Mouse (Mus musculus): ENCODE data around the gene Sik2. TPM values are rescaled to one million over a fixed set of nuclear protein-coding genes. Genes with fewer than 3 reads are reported as not detected.

The Sik2 gene
- polyA plus RNA-seq, 1 experiment from 2014 or later, result 7.0 TPM

GRCm38 (mm10) chr9:50884741-50885599 lies 123.9 kb downstream of the Sik2 start:
- peaks cover 7% of the 10 kb centered on the region; the same call in 1 of the 2 replicates for H3K4me1 ChIP-seq (replicated peaks)
- ATAC-seq (ENCODE audit: low read depth), result no peak
- WGBS (ENCODE audit: insufficient replicate concordance), result 78% methylated on average over 10 of the region's 10 CpGs
- H3K9ac ChIP-seq, result no peak overlapping the region
- H3K36me3 ChIP-seq, result peaks cover 82% of the 10 kb centered on the region
- H3K4me3 ChIP-seq (replicated peaks), result no peak overlapping the region
- no peak overlapping the region for H3K27ac ChIP-seq
- H3K4me2 ChIP-seq, result no peak overlapping the region
- no peak for DNase-seq
- no peaks in the 10 kb centered on the region for H3K9me3 ChIP-seq (replicated peaks)
- no peaks in the 10 kb centered on the region for H3K27me3 ChIP-seq

GRCm38 (mm10) chr9:50884093-50884492 lies 124.8 kb downstream of the Sik2 start:
- Histone ChIP-seq H3K27ac (0 out of 2 replicates have a peak overlapping the region, but pooled peaks have one; percentile 3), H3K4me1 (replicated peaks) (peaks cover 7% of the 10 kb centered on the region; the same call in 1 of the 2 replicates)

GRCm38 (mm10) chr9:50882183-50882582 lies 126.7 kb downstream of the Sik2 start:
- H3K4me1 ChIP-seq (replicated peaks), result peaks cover 6% of the 10 kb centered on the region; the same call in 1 of the 2 replicates
- no peaks in the 10 kb centered on the region for H3K27me3 ChIP-seq
- DNase-seq (no peak), ATAC-seq (ENCODE audit: low read depth) (no peak)
- no peak overlapping the region for H3K9ac ChIP-seq
- no peak overlapping the region for H3K4me2 ChIP-seq
- peaks cover 96% of the 10 kb centered on the region for H3K36me3 ChIP-seq
- H3K9me3 ChIP-seq (replicated peaks), result no peaks in the 10 kb centered on the region
- H3K27ac ChIP-seq, result no peak overlapping the region
- WGBS (ENCODE audit: insufficient replicate concordance), result 85% methylated on average over 2 of the region's 2 CpGs
- no peak overlapping the region for H3K4me3 ChIP-seq (replicated peaks)

More at GRCm38 (mm10) chr9:50884093-50884492, 124.8 kb downstream of the Sik2 start:
- Histone ChIP-seq H3K9ac (no peak overlapping the region), H3K9me3 (replicated peaks) (no peaks in the 10 kb centered on the region), H3K4me3 (replicated peaks) (no peak overlapping the region), H3K36me3 (peaks cover 89% of the 10 kb centered on the region), H3K4me2 (no peak overlapping the region), H3K27me3 (no peaks in the 10 kb centered on the region)
- no peak for ATAC-seq (ENCODE audit: low read depth)
- DNase-seq, result no peak
- WGBS (ENCODE audit: insufficient replicate concordance), result 88% methylated on average over 8 of the region's 8 CpGs

DNA sequence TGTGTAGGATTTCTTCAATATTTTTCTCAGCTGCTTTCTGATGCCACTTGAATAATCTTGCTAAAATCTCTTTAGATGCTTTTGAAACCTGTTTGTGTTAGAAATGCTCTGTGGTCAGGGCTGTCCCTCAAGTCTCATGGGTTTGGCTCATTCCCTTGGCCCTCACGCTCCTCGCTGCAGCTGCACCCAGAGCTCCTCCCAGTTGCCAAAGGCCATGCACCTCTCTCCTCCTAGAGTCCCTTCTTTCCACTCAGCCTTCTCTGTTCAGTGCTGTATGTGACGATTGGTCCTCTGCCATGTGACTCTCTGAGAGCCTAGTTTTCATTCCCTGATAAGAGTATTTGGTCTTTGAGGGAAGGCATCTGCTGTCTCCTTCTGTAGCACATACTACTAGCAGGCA lies 131.4 kb downstream of the Sik2 start:
- WGBS (ENCODE audit: insufficient replicate concordance), result 77% methylated on average over 3 of the region's 3 CpGs
- no peaks in the 10 kb centered on the region for H3K9me3 ChIP-seq (replicated peaks)
- peaks cover 100% of the 10 kb centered on the region for H3K36me3 ChIP-seq
- H3K27ac ChIP-seq, result no peak overlapping the region
- no peak overlapping the region for H3K4me2 ChIP-seq
- no peak overlapping the region for H3K9ac ChIP-seq
- no peak overlapping the region for H3K4me3 ChIP-seq (replicated peaks)
- H3K27me3 ChIP-seq, result no peaks in the 10 kb centered on the region
- H3K4me1 ChIP-seq (replicated peaks), result no peaks in the 10 kb centered on the region
- DNase-seq (no peak), ATAC-seq (ENCODE audit: low read depth) (no peak)

DNA sequence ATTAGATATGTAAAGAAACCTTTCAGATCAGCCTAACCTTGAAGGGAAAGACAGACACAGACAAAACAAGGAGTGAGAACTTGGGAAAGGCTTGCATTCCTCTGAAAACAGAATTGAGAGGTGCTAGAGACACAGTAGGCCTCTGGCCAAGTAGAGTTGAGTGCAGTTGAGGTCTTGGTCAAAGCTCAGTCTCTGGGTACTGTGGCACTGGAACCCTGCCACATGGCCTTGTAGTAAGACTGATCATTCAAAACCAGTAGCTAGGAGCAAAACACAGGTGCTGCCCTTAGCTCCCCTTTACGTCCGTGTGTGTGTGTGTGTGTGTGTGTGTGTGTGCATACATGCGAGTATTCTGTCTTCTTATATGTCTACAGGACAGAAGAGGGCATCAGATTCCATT lies 132.6 kb downstream of the Sik2 start:
- WGBS (ENCODE audit: insufficient replicate concordance), result 96% methylated on average over 3 of the region's 3 CpGs
- Histone ChIP-seq H3K9me3 (replicated peaks) (no peaks in the 10 kb centered on the region), H3K27ac (no peak overlapping the region), H3K27me3 (no peaks in the 10 kb centered on the region), H3K4me2 (no peak overlapping the region), H3K4me1 (replicated peaks) (no peaks in the 10 kb centered on the region), H3K9ac (no peak overlapping the region), H3K4me3 (replicated peaks) (no peak overlapping the region), H3K36me3 (peaks cover 96% of the 10 kb centered on the region)
- ATAC-seq (ENCODE audit: low read depth), result no peak
- no peak for DNase-seq

DNA sequence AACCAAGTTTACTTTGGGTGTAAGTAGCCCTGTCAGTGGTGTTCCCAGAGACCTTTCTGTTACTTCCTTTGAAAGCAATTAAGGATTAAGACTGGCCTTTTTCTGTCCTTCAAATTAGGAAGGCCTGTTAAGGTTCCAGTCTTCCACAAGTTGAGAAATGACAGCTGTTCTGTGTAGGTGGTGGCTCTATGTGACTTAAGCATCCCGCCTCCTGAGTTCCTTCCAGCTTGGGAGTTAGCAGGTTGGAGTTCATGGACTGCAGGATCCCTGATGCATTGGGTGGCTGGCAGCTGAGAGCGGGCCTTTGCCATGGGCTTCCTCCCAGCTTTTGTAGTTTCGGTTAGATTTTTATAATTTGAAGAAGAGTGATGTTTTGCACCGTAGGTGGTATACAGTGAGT lies 133.4 kb downstream of the Sik2 start:
- Histone ChIP-seq H3K27ac (no peak overlapping the region), H3K9me3 (replicated peaks) (no peaks in the 10 kb centered on the region), H3K27me3 (no peaks in the 10 kb centered on the region), H3K4me2 (no peak overlapping the region), H3K36me3 (peaks cover 96% of the 10 kb centered on the region), H3K4me1 (replicated peaks) (no peaks in the 10 kb centered on the region), H3K4me3 (replicated peaks) (no peak overlapping the region), H3K9ac (no peak overlapping the region)
- ATAC-seq (ENCODE audit: low read depth), result no peak
- 94% methylated on average over 4 of the region's 4 CpGs for WGBS (ENCODE audit: insufficient replicate concordance)
- no peak for DNase-seq

- Histone ChIP-seq H3K9ac (no peak overlapping the region), H3K4me3 (replicated peaks) (no peak overlapping the region), H3K4me1 (replicated peaks) (no peaks in the 10 kb centered on the region), H3K27me3 (no peaks in the 10 kb centered on the region), H3K4me2 (no peak overlapping the region), H3K9me3 (replicated peaks) (no peaks in the 10 kb centered on the region), H3K27ac (no peak overlapping the region), H3K36me3 (peaks cover 95% of the 10 kb centered on the region)
- 88% methylated on average over 6 of the region's 6 CpGs for WGBS (ENCODE audit: insufficient replicate concordance)
- no peak for DNase-seq
- no peak for ATAC-seq (ENCODE audit: low read depth)
These were observed 134.8 kb downstream of the Sik2 start for GRCm38 (mm10) chr9:50874031-50874430.

- Histone ChIP-seq H3K9ac (no peak overlapping the region), H3K4me1 (replicated peaks) (no peaks in the 10 kb centered on the region), H3K4me2 (no peak overlapping the region), H3K27me3 (no peaks in the 10 kb centered on the region), H3K36me3 (peaks cover 95% of the 10 kb centered on the region), H3K27ac (no peak overlapping the region), H3K4me3 (replicated peaks) (no peak overlapping the region), H3K9me3 (replicated peaks) (no peaks in the 10 kb centered on the region)
- DNase-seq (no peak), ATAC-seq (ENCODE audit: low read depth) (no peak)
- 90% methylated on average over 9 of the region's 9 CpGs for WGBS (ENCODE audit: insufficient replicate concordance)
These were observed 135.7 kb downstream of the Sik2 start for GRCm38 (mm10) chr9:50873210-50873609.

- Histone ChIP-seq H3K36me3 (peaks cover 95% of the 10 kb centered on the region), H3K4me2 (no peak overlapping the region), H3K9me3 (replicated peaks) (no peaks in the 10 kb centered on the region), H3K27ac (peak overlapping the region; percentile 1; the same call in 1 of the 2 replicates), H3K27me3 (no peaks in the 10 kb centered on the region), H3K4me3 (replicated peaks) (no peak overlapping the region), H3K4me1 (replicated peaks) (peaks cover 8% of the 10 kb centered on the region), H3K9ac (no peak overlapping the region)
- WGBS (ENCODE audit: insufficient replicate concordance), result 85% methylated on average over 2 of the region's 2 CpGs
- DNase-seq (no peak), ATAC-seq (ENCODE audit: low read depth) (no peak)
These were observed 140.7 kb downstream of the Sik2 start for GRCm38 (mm10) chr9:50868182-50868581.

DNA sequence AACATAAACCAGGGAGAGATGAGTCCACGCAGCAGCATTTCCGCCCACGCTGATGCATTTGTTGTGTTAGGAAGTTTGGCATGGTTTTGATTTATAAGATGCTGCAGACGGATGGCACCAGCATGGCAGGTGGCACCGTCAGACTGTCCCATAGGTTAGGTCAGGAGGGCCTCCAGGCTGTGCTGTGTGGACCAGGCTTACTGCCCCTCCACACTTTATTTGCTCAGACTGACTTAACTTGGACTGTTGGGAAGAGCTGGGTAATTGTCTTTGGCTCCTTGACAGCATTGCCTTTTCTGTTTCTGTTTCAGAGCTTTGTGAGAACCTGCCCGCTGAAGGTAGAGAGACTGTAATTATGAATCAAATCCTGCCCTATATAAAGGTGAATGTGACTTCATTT lies 141.9 kb downstream of the Sik2 start:
- Histone ChIP-seq H3K27ac (no peak overlapping the region), H3K4me3 (replicated peaks) (no peak overlapping the region), H3K9ac (no peak overlapping the region), H3K36me3 (peaks cover 95% of the 10 kb centered on the region), H3K9me3 (replicated peaks) (no peaks in the 10 kb centered on the region), H3K27me3 (no peaks in the 10 kb centered on the region), H3K4me1 (replicated peaks) (peaks cover 8% of the 10 kb centered on the region), H3K4me2 (no peak overlapping the region)
- 93% methylated on average over 6 of the region's 6 CpGs for WGBS (ENCODE audit: insufficient replicate concordance)
- ATAC-seq (ENCODE audit: low read depth) (no peak), DNase-seq (no peak)

GRCm38 (mm10) chr9:50865803-50866202 lies 143.1 kb downstream of the Sik2 start:
- Histone ChIP-seq H3K9ac (no peak overlapping the region), H3K4me2 (no peak overlapping the region), H3K4me3 (replicated peaks) (no peak overlapping the region), H3K27me3 (no peaks in the 10 kb centered on the region), H3K9me3 (replicated peaks) (no peaks in the 10 kb centered on the region), H3K4me1 (replicated peaks) (peaks cover 9% of the 10 kb centered on the region), H3K36me3 (peaks cover 98% of the 10 kb centered on the region), H3K27ac (no peak overlapping the region; the same call in 1 of the 2 replicates)
- DNase-seq (no peak), ATAC-seq (ENCODE audit: low read depth) (no peak)
- 50% methylated on average over 8 of the region's 8 CpGs for WGBS (ENCODE audit: insufficient replicate concordance)

DNA sequence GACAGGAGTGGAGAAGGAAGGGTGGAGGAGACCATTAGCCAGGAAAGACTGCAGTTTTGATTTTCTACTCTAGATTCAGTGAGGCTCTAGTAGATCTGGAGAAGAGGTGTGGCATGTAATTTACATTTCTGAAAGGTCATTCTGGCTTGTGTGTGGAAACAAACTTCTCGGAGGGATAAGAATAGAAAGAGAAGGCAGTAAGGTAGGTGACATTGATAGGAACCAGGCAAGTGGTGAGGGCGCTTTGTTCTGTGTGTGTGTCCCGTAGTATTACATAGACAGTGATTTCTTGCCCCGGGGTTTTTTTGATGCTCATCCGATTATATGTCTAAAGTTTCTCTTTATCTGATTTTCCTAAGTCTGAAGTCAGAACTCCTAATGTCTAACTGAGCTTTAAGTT lies 144.0 kb downstream of the Sik2 start:
- 77% methylated on average over 5 of the region's 5 CpGs for WGBS (ENCODE audit: insufficient replicate concordance)
- no peak for DNase-seq
- Histone ChIP-seq H3K36me3 (peaks cover 98% of the 10 kb centered on the region), H3K4me1 (replicated peaks) (peaks cover 18% of the 10 kb centered on the region), H3K4me3 (replicated peaks) (no peak overlapping the region), H3K27ac (no peak overlapping the region), H3K9ac (no peak overlapping the region), H3K9me3 (replicated peaks) (no peaks in the 10 kb centered on the region), H3K4me2 (no peak overlapping the region), H3K27me3 (no peaks in the 10 kb centered on the region)
- ATAC-seq (ENCODE audit: low read depth), result no peak

Measured in liver, embryonic 13.5 days (tissue).